Mouse (Mus musculus) urinary bladder, postnatal 4 days (tissue): ENCODE measurements at regions not wholly inside any gene's neighbourhood (a gene's known extent, or its start where the extent isn't known, plus 50 kb on each side); places are given as distances from the start of the nearest gene placed in this dataset.
A peak's percentile ranks its signal among the peaks of the same experiment; 100 is the strongest.

Source experiments
- DNase-seq, 2 experiments: peaks; one replicate each; pipeline ENCODE4 v3.0.0; 2021 to 2022; ENCODE audit warnings: low spot score in 2 of 2

GRCm38 (mm10) chr17:9848559-9849357 lies 179.2 kb upstream of the Pabpc6 start:
- DNase-seq: no peak

- no peak for DNase-seq
Observed at GRCm38 (mm10) chr17:9845451-9846075, 176.0 kb upstream of the Pabpc6 start.

DNA sequence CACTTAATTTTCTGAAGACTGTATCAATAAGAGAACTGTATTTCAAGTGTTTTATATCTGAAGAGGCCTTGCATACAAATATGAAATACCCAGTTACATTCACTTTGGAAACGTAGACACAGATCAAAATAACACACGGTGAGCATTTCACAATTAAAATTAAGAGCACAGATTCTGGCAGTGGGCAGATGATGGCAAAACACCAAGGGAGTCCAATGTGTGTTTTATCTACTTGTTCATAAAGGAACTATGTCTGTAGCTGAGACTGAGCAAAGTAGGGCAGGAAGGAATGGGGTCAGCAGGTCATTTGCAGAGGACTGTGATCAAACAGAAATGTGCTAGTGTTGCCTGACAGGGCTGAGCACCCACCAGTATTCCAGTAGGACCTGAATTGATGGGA lies 171.6 kb upstream of the Pabpc6 start:
- DNase-seq: no peak

DNA sequence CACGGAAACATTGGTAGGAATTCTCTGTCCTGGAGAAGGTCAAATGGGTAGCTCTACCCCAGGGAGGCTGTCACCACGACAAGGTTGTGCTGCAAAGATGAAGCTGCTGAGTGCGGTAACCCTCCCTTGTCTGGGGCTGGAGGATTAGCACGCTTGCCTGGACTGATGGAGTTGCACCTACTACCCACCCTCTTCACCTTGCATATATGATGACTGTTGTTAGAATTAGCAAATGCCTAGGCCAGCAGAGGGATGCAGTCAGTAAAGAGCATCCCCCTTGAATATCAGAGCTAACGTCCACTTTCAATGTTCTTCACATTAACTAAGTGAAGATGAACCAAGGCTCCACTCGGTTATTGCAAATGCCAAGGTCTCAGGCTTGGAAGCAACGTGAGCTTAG lies 169.7 kb upstream of the Pabpc6 start:
- DNase-seq: no peak

DNA sequence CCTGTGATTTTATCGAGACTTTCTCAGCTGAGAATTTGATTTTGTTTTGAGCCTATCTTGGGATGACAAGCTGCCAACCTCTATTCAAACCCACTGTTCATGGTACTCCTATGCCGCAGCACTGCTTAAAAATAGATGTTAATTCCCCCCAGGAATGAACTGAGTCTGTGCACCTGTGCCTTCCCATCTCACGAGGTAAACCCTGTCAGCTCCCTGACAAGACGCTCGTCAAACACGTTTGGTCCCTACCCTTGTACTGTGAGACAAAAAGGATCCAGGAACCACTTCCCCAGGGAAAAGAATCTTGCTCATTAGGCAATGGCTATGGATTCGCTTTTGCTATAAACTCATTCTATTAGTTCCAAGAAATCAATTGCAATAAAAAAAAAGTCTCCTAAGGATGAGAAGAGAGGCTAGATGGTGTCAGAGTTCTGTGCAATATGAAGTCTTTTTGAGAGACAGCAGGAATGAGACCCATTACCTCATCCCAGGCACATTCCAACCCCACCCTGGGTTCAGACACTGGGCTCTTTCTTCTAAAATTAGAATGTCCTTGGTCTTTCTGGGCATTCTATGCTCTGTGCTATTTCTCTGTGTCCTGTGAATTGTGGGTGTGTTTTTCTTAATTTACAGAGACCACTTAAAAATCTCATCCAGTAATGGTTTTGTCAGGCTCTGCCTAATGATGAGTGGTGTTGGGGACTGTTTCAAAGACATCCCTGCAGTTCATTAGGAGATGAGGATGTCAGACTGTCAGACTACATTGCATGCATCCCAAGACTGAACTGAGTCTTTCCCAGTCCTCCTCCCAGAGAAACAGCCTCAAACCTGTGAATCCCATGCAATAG lies 167.7 kb upstream of the Pabpc6 start:
- DNase-seq: no peak

DNA sequence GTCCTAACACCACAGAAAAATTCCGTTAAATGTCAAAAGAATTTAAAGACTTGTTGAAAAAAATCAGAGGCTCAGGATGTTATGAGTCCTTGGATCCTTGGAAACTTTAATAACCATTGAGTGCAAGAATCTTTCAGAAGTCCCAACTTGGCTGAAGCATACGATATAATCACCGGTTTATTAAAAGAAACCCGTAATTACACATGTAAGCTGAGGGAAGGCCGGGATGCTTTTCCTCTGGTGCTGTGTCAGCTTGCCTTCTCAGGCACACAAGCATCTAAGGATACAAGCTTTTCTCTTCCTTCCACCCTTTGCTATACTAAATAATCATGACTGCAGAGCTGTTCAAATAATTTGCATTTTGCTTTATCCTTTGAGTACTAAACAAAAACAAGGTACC lies 160.4 kb upstream of the Pabpc6 start:
- DNase-seq: no peak

DNA sequence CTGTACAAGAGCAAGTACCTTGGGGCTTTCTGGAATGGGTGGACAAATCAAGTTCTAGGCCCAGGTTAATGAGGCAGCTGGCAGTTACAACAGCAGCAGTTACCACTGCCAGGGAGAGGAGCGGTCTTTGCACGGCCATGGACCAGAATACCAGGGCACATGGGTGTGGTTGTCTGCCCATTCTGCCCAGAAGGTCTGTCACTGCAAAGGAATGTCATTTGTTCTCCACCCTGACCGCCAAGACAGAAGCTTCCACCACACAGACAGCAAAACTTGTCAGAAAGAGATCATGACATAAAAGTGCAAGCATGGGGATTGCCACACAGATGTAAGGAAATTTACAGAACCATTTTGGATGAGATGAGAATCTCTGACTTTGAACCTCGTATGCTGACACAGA lies 151.8 kb upstream of the Pabpc6 start:
- no peak for DNase-seq

- DNase-seq: no peak
Observed at GRCm38 (mm10) chr17:9817056-9817455, 147.5 kb upstream of the Pabpc6 start.

DNA sequence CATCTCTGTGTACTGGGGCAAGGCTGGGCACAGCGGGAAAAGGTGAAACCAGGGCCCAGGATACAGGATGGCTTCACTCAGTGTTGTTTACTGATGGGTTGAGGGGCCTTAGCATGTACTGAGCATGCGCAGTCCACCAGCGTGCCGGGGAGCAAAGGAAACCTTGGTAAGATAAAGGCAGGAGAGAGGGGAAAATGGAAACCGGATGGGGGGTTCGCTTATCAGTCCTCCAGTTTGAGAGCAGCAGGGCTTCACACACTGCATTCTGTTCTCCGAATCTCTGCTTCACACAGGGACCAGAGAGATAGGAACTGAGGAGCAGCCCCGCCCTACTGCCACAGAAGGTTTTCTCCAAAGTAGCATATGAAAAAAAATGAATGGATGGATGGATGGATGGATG lies 127.6 kb upstream of the Pabpc6 start:
- DNase-seq: no peak

DNA sequence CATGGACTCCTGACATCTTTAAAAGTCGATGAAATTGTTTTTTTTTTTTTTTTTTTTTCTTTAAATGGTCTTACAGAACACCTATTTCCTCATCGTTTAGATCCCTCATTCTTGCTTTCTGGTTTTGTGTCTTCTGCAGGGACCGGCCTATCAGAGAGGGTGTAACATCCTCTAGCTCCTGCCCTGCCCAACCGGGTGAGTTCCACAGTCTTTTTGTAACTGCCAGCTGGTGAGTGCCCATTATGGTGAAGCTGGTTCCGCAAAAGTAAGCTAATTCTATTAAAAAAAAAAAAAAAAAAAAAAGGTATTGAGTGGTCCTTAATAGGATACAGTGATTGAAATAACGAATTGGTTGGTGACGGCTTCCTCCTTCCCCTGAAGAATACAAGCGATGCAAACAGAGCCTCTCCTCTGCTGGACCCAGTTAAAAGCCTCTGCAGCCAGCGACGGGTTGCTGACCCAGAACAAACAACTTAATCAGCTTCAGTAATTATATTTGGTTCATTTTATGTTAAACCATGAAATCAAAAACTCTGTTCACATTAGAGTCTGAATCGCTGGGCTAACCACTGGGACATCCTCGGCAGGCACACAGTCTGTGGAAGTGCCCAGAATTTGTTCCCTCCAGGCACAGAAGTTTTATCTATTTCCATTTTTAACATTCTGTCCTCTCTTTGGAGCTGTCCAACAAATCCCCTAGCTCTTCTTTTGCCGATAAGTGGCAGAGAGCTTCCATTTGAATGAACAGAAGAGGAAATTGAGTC lies 126.9 kb upstream of the Pabpc6 start:
- DNase-seq: peak in 1 of 2 experiments; percentile 9

- no peak for DNase-seq
Observed at GRCm38 (mm10) chr17:9778866-9779265, 109.3 kb upstream of the Pabpc6 start.

- DNase-seq: no peak
Observed at GRCm38 (mm10) chr17:9777165-9777564, 107.6 kb upstream of the Pabpc6 start.

DNA sequence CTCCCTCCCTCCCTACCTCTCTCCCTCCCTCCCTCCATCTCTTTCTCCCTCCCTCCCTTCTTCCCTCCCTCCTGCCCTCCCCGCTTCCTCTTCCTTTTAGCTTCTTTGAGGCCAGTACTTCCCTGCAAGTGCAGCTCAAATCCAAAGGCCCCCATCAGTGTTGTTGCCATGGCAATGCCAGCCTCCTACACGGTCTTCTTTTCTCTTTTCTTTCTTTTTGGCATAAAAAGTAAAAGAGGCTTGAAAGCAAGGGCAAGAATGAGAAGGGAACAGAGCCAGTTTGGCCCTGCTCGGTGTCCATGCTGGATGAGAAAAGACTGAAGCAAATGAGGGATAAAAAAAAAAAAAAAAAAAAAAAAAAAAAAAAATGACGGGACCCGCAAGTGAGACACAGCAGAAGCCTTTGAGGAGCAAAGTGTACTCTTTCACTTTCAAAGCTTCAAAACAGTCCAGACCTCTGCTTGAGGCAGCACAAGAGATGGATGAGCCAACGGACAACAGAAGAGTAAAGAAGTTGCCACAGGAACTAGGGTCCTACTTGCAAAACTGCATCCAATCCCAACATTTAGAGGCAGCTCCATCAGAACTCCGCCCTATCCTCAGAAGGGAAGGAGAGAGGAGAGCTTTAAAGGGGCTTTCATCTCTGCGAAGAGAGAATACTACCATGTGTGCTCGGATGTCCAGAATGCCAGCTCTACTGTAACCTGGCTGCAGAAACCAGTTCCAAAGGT lies 106.9 kb upstream of the Pabpc6 start:
- DNase-seq: no peak

GRCm38 (mm10) chr17:9775668-9776151 lies 106.2 kb upstream of the Pabpc6 start:
- no peak for DNase-seq

GRCm38 (mm10) chr17:9774740-9775629 lies 105.5 kb upstream of the Pabpc6 start:
- no peak for DNase-seq

- DNase-seq: no peak
Observed at GRCm38 (mm10) chr17:9773744-9774143, 104.2 kb upstream of the Pabpc6 start.

- no peak for DNase-seq
Observed at GRCm38 (mm10) chr17:9768275-9768674, 98.8 kb upstream of the Pabpc6 start.

DNA sequence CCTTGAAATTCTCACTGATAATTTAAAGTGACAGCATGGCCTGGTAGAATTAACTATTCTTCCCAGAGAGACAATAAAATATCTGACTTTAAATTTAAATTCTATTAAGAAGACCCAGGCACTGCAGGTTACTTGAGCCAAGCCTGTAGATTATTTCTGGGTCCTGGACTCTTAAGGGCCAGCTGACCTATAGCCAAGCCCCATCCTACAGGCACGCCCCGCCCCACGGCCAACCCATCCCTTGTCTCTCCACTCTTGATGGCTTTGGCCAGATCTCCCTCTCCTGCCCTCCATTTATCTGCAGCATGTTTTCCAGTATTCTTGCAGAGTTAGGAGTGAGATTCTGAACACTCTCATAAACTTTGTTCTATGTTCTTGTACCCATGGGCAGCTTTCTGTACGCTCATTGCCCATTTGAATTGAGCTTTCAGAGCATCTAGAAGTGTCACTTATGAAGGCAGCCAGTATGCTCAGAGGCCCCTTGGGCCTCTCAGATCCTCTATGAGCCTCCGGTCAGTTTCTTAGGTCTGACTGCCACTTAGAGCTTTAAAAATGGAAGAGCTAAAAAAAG lies 96.2 kb upstream of the Pabpc6 start:
- DNase-seq: no peak

DNA sequence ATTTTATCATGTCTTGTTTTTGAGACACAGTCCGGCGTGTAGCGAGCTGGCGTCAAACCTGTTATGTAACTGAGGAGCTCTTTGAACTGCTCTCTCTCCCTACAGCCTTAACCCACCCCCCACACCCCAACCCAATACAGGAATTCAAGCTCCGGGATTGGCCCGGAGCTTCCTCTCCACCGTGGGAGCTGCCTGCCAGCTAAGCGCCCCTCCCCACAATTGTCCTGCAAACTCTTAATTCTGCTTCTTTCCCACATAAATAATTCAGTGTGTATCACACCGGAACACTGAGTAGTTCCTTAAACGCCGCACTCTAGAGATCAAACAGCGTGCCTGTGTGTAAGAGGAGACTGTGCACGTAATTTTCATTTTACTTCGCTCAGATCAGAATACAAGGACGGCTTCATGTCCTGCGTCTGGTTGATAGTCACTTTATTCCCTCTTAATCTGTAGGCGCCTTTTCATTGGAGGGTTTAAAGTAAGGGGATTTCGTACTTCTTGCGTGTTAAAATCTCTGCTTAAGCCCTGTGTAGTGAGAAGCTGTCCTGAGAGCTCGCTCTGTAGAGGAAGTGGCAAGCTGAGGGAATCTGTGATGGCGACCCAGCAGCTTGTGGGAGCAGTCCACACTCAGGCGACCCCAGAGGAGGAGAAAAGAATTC lies 95.3 kb upstream of the Pabpc6 start:
- no peak for DNase-seq
